Mouse (Mus musculus): ENCODE results near the gene Eif4enif1. TPM values are rescaled to one million over a fixed set of nuclear protein-coding genes. Genes with fewer than 3 reads are reported as not detected.

The Eif4enif1 gene
- total RNA-seq, 2 experiments from 2014 or later, result 46.4 to 58.8 TPM

Other genes with a start within 250 kb of the Eif4enif1 start
- gene Sfi1, start 8.9 kb upstream of the Eif4enif1 start, total RNA-seq (2021), result 10 to 100 TPM; 42.5 to 53.7 TPM
- 10 to 100 TPM; 77.1 to 94.1 TPM for gene Drg1, start 64.0 kb downstream of the Eif4enif1 start, total RNA-seq (2021)
- 10 to 100 TPM; 16.1 to 24.6 TPM for gene Patz1, start 86.5 kb downstream of the Eif4enif1 start, total RNA-seq (2021)
- 10 to 100 TPM in 1 of 2 experiments, 1 to 10 TPM in 1; 9.1 to 12.0 TPM for gene Pik3ip1, start 128.0 kb downstream of the Eif4enif1 start, total RNA-seq (2021)
- 10 to 100 TPM; 15.0 to 18.9 TPM for gene Limk2, start 206.8 kb downstream of the Eif4enif1 start, total RNA-seq (2021)
- 10 to 100 TPM; 31.9 to 35.3 TPM for gene Rnf185, start 250.0 kb downstream of the Eif4enif1 start, total RNA-seq (2021)